Comparison of ENCODE assay signal across 26 mouse cellular contexts in the genomic region with DNA sequence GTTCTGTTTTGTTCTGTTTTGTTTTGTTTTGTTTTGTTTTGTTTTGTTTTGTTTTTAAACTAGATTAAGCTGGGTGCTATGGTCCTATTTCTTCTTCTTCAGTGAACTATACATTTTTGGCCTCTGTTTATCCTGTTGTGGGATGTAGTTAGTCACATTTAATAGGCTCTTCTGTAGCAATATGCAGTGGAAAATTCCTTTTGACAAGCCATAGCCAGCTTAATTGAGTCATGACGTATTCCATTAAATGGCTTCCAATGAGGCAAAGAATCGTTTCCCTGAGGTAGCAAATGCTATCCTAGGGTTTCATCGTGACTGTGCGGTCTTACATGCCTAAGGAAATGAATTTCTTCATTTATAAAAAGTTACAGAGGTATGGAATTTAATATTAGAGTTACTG. TPM values are rescaled to one million over a fixed set of nuclear protein-coding genes. Genes with fewer than 3 reads are reported as not detected.
DNase-seq lines count a peak whose midpoint lies in the region; ATAC-seq and TF ChIP-seq lines count a peak whose summit lies in the region.
"Had no signal": no experiment of that assay in that cellular context is flagged by ENCODE, and none has a peak within 500 bp of the region (broad histone marks: within the 10 kb centered on the region; RNA-seq: fewer than 3 reads in every experiment).

No protein-coding gene starts in this region.

- H3ac ChIP-seq in C2C12 (ENCODE audit: control insufficient read depth, insufficient read length, low read depth): no peak overlapping the region
- no peak overlapping the region for H3ac ChIP-seq in myocyte (ENCODE audit: control insufficient read depth, insufficient read length)

- DNase-seq in embryonic facial prominence, embryonic 14.5 days (ENCODE audit: low spot score): peak; percentile 52
- no peak for DNase-seq in embryonic facial prominence, embryonic 10.5 days (ENCODE audit: low spot score)
- no peak for DNase-seq in lung, adult 2 months
- no peak for DNase-seq in hindbrain, postnatal 0 days (ENCODE audit: low spot score)
- no peak for DNase-seq in kidney, postnatal 10 days
- DNase-seq: adrenal gland, postnatal 14 days; cerebellum, adult 11-12 months; cerebellum, postnatal 14 days; gastrocnemius, postnatal 25 days; heart, adult 2 months; heart, postnatal 4 days; kidney, adult 9 months; kidney, postnatal 14 days; liver; lung, embryonic 14.5 days; lung, postnatal 14 days; right cerebral cortex, postnatal 25 days had no signal

- H3K4me1 ChIP-seq in embryonic facial prominence, embryonic 14.5 days (ENCODE audit: control insufficient read depth, insufficient read depth, low read length): no peaks in the 10 kb centered on the region
- H3K4me1 ChIP-seq in embryonic facial prominence, embryonic 10.5 days: no peaks in the 10 kb centered on the region
- peaks cover 3% of the 10 kb centered on the region; the same call in 1 of the 2 replicates for H3K4me1 ChIP-seq in embryonic fibroblast, embryonic 13.5 days (ENCODE audit: control insufficient read depth, insufficient read depth, low read length)
- H3K4me1 ChIP-seq in lung, adult 2 months (ENCODE audit: control insufficient read depth, insufficient read depth, low read length): no peaks in the 10 kb centered on the region
- no peaks in the 10 kb centered on the region for H3K4me1 ChIP-seq in hindbrain, postnatal 0 days (ENCODE audit: insufficient read depth, low read length)
- H3K4me1 ChIP-seq: heart, embryonic 12.5 days; hindbrain, embryonic 13.5 days; stomach, embryonic 15.5 days had no signal

- no peaks in the 10 kb centered on the region for H3K79me3 ChIP-seq in C2C12 (ENCODE audit: low read depth)

- 0 out of 2 replicates have a peak, but pooled peaks cover 3% of the 10 kb centered on the region for H3K36me3 ChIP-seq in embryonic facial prominence, embryonic 14.5 days (ENCODE audit: control insufficient read depth, insufficient read depth, low read length)
- no peaks in the 10 kb centered on the region for H3K36me3 ChIP-seq in embryonic facial prominence, embryonic 10.5 days (replicated peaks)
- H3K36me3 ChIP-seq in C2C12 (ENCODE audit: control insufficient read depth, insufficient read depth) (no peaks in the 10 kb centered on the region), myocyte (ENCODE audit: control insufficient read depth, insufficient read depth) (no peaks in the 10 kb centered on the region)
- no peaks in the 10 kb centered on the region for H3K36me3 ChIP-seq in hindbrain, postnatal 0 days (ENCODE audit: insufficient read depth, low read length)
- H3K36me3 ChIP-seq: stomach, embryonic 15.5 days had no signal

- TF ChIP-seq CTCF in C2C12 (IDR thresholded peaks at IDR 0.05; ENCODE audit: control insufficient read depth, insufficient read depth, insufficient read length): no peak
- no peak for TF ChIP-seq CTCF in embryonic fibroblast, embryonic 13.5 days (IDR thresholded peaks at IDR 0.05; ENCODE audit: borderline replicate concordance, insufficient read depth, low read length)
- TF ChIP-seq CTCF in lung, adult 2 months (IDR thresholded peaks at IDR 0.05; ENCODE audit: insufficient read depth, low read length): no peak
- TF ChIP-seq CTCF in hindbrain, postnatal 0 days (IDR thresholded peaks at IDR 0.05; ENCODE audit: low read depth): no peak

- no peak overlapping the region for H3K27ac ChIP-seq in embryonic facial prominence, embryonic 14.5 days (replicated peaks; ENCODE audit: low read depth, low read length)
- no peak overlapping the region for H3K27ac ChIP-seq in embryonic facial prominence, embryonic 10.5 days (replicated peaks)
- peak overlapping the region; percentile 11; the same call in 1 of the 2 replicates for H3K27ac ChIP-seq in embryonic fibroblast, embryonic 13.5 days (ENCODE audit: insufficient read depth, low read length)
- no peak overlapping the region for H3K27ac ChIP-seq in hindbrain, postnatal 0 days
- H3K27ac ChIP-seq: heart, adult 2 months; hindbrain, embryonic 13.5 days; liver, embryonic 14.5 days; stomach, embryonic 15.5 days had no signal

- peaks cover 3% of the 10 kb centered on the region; the same call in 1 of the 2 replicates for H3K9me3 ChIP-seq in embryonic facial prominence, embryonic 14.5 days (ENCODE audit: control insufficient read depth, low read length)
- H3K9me3 ChIP-seq in embryonic facial prominence, embryonic 10.5 days: no peaks in the 10 kb centered on the region
- no peaks in the 10 kb centered on the region for H3K9me3 ChIP-seq in hindbrain, postnatal 0 days (ENCODE audit: low read length)
- H3K9me3 ChIP-seq: heart, embryonic 12.5 days; stomach, embryonic 15.5 days had no signal

- H3K9ac ChIP-seq in embryonic facial prominence, embryonic 14.5 days (ENCODE audit: low read depth, low read length): no peak overlapping the region
- H3K9ac ChIP-seq in hindbrain, postnatal 0 days (replicated peaks; ENCODE audit: low read length): no peak overlapping the region
- H3K9ac ChIP-seq: heart, embryonic 12.5 days; hindbrain, embryonic 13.5 days; liver, embryonic 14.5 days; lung, embryonic 14.5 days; stomach, embryonic 15.5 days had no signal

- H3K79me2 ChIP-seq in C2C12 (ENCODE audit: control insufficient read depth, insufficient read depth) (no peaks in the 10 kb centered on the region), myocyte (ENCODE audit: control insufficient read depth, insufficient read depth) (no peaks in the 10 kb centered on the region)

- no peaks in the 10 kb centered on the region for H3K27me3 ChIP-seq in embryonic facial prominence, embryonic 14.5 days (replicated peaks; ENCODE audit: control insufficient read depth, insufficient read depth, low read length)
- no peaks in the 10 kb centered on the region for H3K27me3 ChIP-seq in embryonic facial prominence, embryonic 10.5 days (replicated peaks; ENCODE audit: low read depth, poor library complexity, severe bottlenecking)
- no peaks in the 10 kb centered on the region for H3K27me3 ChIP-seq in C2C12 (ENCODE audit: control insufficient read depth, insufficient read depth, insufficient read length)
- no peaks in the 10 kb centered on the region for H3K27me3 ChIP-seq in myocyte (ENCODE audit: control insufficient read depth, insufficient read depth, insufficient read length)
- no peaks in the 10 kb centered on the region for H3K27me3 ChIP-seq in hindbrain, postnatal 0 days (ENCODE audit: insufficient read depth, low read length)
- H3K27me3 ChIP-seq: heart, embryonic 12.5 days; hindbrain, embryonic 13.5 days; stomach, embryonic 15.5 days had no signal

- WGBS in embryonic facial prominence, embryonic 14.5 days: 48% methylated on average over 4 of the region's 4 CpGs
- WGBS in embryonic facial prominence, embryonic 10.5 days: 68% methylated on average over 4 of the region's 4 CpGs
- 91% methylated on average over 4 of the region's 4 CpGs for WGBS in lung, adult 2 months
- 60% methylated on average over 4 of the region's 4 CpGs for WGBS in hindbrain, postnatal 0 days

- ATAC-seq in embryonic facial prominence, embryonic 14.5 days (ENCODE audit: low read depth): no peak
- no peak for ATAC-seq in hindbrain, postnatal 0 days
- ATAC-seq: forebrain, embryonic 14.5 days; intestine, postnatal 0 days had no signal

- no peak overlapping the region for H3K4me3 ChIP-seq in embryonic facial prominence, embryonic 14.5 days (ENCODE audit: low read depth, low read length)
- no peak overlapping the region for H3K4me3 ChIP-seq in embryonic facial prominence, embryonic 10.5 days
- H3K4me3 ChIP-seq in C2C12 (ENCODE audit: insufficient read depth, poor library complexity, severe bottlenecking): no peak overlapping the region
- no peak overlapping the region for H3K4me3 ChIP-seq in embryonic fibroblast, embryonic 13.5 days (ENCODE audit: insufficient read depth, low read length)
- no peak overlapping the region for H3K4me3 ChIP-seq in myocyte
- H3K4me3 ChIP-seq in lung, adult 2 months (replicated peaks; ENCODE audit: extremely low read depth, low read depth, low read length): no peak overlapping the region
- H3K4me3 ChIP-seq in hindbrain, postnatal 0 days (ENCODE audit: low read length): no peak overlapping the region
- H3K4me3 ChIP-seq: heart, adult 2 months; heart, embryonic 12.5 days; hindbrain, embryonic 13.5 days; stomach, embryonic 15.5 days had no signal

- TF ChIP-seq POLR2A in embryonic fibroblast, embryonic 13.5 days (IDR thresholded peaks at IDR 0.05; ENCODE audit: low read depth, low read length): no peak
- TF ChIP-seq POLR2A in myocyte (IDR thresholded peaks at IDR 0.05; ENCODE audit: insufficient read length, low read depth): no peak
- no peak for TF ChIP-seq POLR2A in lung, adult 2 months (IDR thresholded peaks at IDR 0.05; ENCODE audit: borderline replicate concordance, extremely low read depth, low read depth, low read length)

- no peak overlapping the region for H3K4me2 ChIP-seq in embryonic facial prominence, embryonic 14.5 days (ENCODE audit: low read depth, low read length)
- peak overlapping the region; percentile 45 for H3K4me2 ChIP-seq in myocyte (ENCODE audit: low read depth)
- H3K4me2 ChIP-seq in hindbrain, postnatal 0 days (ENCODE audit: low read depth, low read length): no peak overlapping the region
- H3K4me2 ChIP-seq: heart, embryonic 12.5 days; hindbrain, embryonic 13.5 days; lung, embryonic 14.5 days; stomach, embryonic 15.5 days had no signal

TF ChIP-seq in C2C12, 6 proteins besides CTCF, POLR2A, EP300 and RAD21:
- TF ChIP-seq FOSL1 (IDR thresholded peaks at IDR 0.05; ENCODE audit: insufficient read depth, low read length, poor library complexity, severe bottlenecking) (no peak), CEBPB (IDR thresholded peaks at IDR 0.05; ENCODE audit: low read depth) (peak; percentile 68)

TF ChIP-seq in myocyte, 11 proteins besides CTCF, POLR2A, EP300 and RAD21:
- TF ChIP-seq CEBPB (IDR thresholded peaks at IDR 0.05; ENCODE audit: insufficient read depth, poor library complexity, severe bottlenecking): no peak
- no peak for TF ChIP-seq MYOD1 (IDR thresholded peaks at IDR 0.05; ENCODE audit: control insufficient read depth in 1 of 3, insufficient read length in 2 of 3, low read depth in 2 of 3)
- TF ChIP-seq USF1 (IDR thresholded peaks at IDR 0.05; ENCODE audit: low read depth): no peak
- TF ChIP-seq REST (IDR thresholded peaks at IDR 0.05; ENCODE audit: insufficient read depth, insufficient read length): no peak
- TF ChIP-seq SRF (IDR thresholded peaks at IDR 0.05; ENCODE audit: control insufficient read depth, insufficient read length, low read depth): no peak

RNA-seq across cellular contexts. Expression of gene Nsun3, which starts 56.3 kb away (rescaled TPM):
- polyA plus RNA-seq in embryonic facial prominence, embryonic 14.5 days (2014; fragmentation: Nextera tagmentation; extraction: Ambion mirVana): 7.3 and 10.2 TPM in 2 replicates
- polyA plus RNA-seq in embryonic facial prominence, embryonic 10.5 days (2016; fragmentation: Nextera tagmentation; extraction: Ambion mirVana): 6.1 and 7.4 TPM in 2 replicates
- polyA plus RNA-seq in C2C12 (2012; fragmentation: generic; extraction: Trizol) (1.8 TPM), myocyte (2012; fragmentation: generic; extraction: Trizol) (3.1 TPM)
- 8.0 and 9.6 TPM in 2 replicates for polyA plus RNA-seq in embryonic fibroblast, embryonic 13.5 days (2011; ENCODE audit: insufficient read length, low read depth, missing spikeins)
- 3.7 and 4.6 TPM in 2 replicates for polyA plus RNA-seq in lung, adult 2 months (2012; rRNA removed)
- 8.9 and 9.9 TPM in 2 replicates for total RNA-seq in hindbrain, postnatal 0 days (2014; rRNA removed)
- polyA plus RNA-seq in hindbrain, postnatal 0 days (2015; fragmentation: Nextera tagmentation; extraction: Ambion mirVana): 8.6 and 8.7 TPM in 2 replicates
